Mouse (Mus musculus): ENCODE measurements around the gene Wipf2.
A peak's percentile ranks its signal among the peaks of the same experiment; 100 is the strongest.

Gene Wipf2

GRCm38 (mm10) chr11:98854116-98854515, 9.3 kb upstream of the Wipf2 start:
- DNase-seq (ENCODE audit: low spot score in 2 of 2) = no peak

DNA sequence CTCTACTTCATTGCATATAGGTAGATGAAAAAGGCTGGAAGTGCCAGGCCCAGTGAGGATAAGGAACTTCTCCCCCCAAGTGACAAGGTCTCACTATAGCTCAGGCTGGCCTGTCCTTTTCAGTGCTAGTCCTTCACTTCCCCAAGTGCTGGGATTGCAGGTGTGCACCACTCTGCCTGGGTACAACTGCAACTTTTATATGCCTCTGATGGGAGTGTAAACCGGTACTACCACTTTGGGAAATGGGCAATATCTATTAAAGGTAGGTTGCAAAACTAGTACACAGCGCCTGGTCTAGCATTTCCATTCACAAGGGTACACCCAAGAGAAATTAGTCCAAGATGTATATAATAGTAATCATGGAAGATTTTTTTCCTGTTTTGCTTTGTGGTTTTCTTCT, 8.8 kb upstream of the Wipf2 start:
- DNase-seq (ENCODE audit: low spot score in 2 of 2) = no peak

- DNase-seq (ENCODE audit: low spot score in 2 of 2) = peak in 1 of 2 experiments; percentile 81
These were observed 4.4 kb upstream of the Wipf2 start for GRCm38 (mm10) chr11:98858759-98859731.

DNA sequence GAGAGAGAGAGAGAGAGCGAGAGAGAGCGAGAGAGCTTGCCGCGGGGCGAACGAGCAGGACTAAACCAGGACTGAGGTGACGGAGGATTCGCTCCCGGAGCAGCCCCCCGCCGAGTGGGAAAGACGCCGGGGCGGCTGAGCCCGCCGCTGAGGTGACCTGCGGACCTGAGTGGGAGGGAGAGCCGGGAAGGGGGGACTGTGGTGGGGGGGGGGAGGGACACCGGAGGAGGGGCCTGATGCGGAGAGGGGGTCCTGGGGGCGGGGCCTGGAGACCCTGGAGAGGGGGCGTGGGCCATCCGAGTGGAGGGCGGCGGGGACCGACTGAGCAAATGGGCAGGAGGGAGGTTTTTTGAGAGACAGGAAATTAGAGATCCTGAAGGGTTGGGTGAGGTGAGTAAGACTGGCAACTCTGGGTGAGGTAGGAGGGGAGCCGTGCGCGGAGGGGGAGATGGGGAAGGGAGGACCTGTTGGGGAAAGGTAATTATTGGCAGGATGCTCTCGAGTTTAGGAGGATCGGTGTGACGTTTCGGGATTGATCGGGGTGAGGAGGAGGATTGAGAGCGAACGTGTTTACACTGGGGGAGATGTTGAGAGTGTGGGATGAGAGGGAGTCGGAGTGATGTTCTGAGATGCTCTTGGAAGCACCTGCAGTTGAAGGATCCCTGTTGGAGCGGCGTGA, 452 bp downstream of the Wipf2 start:
- DNase-seq (ENCODE audit: low spot score in 2 of 2) = peak in 1 of 2 experiments; percentile 62

DNA sequence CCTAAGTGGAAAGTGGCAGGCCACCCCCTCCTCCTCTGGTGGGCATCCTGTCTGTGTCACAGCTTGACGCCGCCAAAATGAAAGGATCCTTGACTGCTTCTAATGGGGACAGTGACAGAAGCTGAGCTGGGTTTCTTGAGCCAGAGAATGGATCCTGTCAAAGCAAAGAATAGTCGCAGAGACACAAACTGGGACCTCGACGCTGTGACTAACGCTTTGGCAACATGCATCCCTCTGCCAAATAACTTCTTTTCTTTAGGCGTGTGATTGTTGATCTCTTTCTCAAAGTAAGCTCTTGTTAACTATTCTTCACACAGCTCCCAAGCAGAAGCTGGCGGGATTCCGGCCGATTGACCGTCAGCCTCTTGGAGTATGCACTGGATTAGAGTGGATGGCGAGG, 3.9 kb downstream of the Wipf2 start:
- DNase-seq (ENCODE audit: low spot score in 2 of 2) = no peak

DNA sequence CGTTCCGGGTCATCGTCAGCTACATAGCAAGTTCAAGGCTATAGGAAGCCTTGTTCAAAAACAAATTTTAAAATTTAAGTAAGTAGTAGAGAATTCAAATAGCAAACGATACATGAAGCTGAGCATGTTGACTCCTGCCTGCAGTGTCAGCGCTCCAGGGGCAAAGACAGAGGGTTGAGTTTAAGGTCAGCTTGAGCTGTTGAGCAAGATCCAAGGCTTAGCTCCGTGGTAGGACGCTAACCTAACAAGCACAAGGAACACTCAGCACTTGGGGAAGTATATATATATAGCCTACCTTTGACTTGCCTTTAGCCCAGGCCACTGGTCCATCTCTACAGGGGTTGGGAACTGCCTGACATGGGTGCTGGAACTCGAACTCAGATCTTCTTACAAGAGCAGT, 6.5 kb downstream of the Wipf2 start:
- no peak for DNase-seq (ENCODE audit: low spot score in 2 of 2)

DNA sequence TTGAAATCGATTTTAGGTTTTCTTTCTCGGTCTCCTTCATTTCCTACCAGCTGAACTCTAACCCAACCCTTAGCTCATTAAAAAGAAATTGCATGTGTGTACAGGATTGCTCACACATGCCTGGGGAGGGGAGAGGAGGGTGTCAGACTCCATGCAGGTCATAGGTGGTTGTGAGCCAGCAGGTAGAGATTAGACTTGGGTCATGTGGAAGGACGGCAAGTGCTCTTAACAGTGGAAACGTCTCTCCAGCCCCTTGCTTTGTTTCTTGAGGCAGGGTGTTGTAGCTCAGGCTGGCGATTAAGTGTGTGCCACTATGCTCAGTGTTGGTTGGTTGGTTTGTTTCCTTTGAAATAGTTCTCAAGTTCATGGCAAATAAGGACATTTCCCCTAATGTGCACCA, 7.4 kb downstream of the Wipf2 start:
- DNase-seq (ENCODE audit: low spot score in 2 of 2) = no peak

GRCm38 (mm10) chr11:98871416-98871815, 8.0 kb downstream of the Wipf2 start:
- DNase-seq (ENCODE audit: low spot score in 2 of 2) = no peak

DNA sequence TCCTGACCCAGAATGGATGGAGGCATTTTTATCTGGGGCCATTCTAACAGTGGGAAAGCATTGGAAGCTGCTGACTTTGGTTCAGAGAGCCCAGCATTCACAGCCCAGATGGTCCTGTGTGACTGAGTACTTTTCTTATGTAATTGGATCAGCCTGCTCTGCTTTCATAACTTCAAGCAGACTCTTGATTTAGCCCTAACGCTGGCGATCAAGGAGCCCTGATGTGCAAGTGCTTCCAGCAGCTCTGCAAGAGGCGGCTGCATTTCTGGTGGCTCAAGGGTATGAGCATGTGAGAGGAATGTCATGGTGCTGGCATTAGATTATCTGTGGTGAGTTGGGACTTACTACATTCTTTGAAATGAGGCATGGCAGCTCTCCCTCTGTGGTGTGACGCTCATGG, 8.6 kb downstream of the Wipf2 start:
- DNase-seq (ENCODE audit: low spot score in 2 of 2) = no peak

GRCm38 (mm10) chr11:98873900-98874299, 10.5 kb downstream of the Wipf2 start:
- DNase-seq (ENCODE audit: low spot score in 2 of 2) = no peak

DNA sequence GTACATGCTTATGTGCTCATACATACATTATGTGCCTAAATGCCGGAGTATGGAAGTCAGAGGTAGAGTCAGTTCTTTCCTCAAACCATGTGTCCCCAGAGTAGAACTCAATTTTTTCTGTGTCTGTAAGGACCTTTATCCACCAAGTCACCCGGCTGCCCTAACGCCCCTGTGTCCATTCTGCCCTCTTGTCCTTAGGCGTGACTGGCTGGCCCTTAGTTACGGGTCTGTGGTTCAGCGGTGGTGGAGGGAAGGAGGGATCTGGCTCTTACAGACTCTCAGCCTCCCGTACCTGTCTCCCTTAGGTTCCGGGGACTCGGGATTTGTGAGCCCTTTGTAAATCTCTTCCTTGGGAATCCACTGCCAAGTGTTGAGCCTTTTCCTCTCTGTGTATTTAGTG, 13.6 kb downstream of the Wipf2 start:
- DNase-seq (ENCODE audit: low spot score in 2 of 2) = no peak

GRCm38 (mm10) chr11:98887703-98888102, 24.3 kb downstream of the Wipf2 start:
- DNase-seq (ENCODE audit: low spot score in 2 of 2) = no peak

- no peak for DNase-seq (ENCODE audit: low spot score in 2 of 2)
These were observed 25.6 kb downstream of the Wipf2 start for GRCm38 (mm10) chr11:98889077-98889476.

GRCm38 (mm10) chr11:98889977-98890376, 26.5 kb downstream of the Wipf2 start:
- no peak for DNase-seq (ENCODE audit: low spot score in 2 of 2)

DNA sequence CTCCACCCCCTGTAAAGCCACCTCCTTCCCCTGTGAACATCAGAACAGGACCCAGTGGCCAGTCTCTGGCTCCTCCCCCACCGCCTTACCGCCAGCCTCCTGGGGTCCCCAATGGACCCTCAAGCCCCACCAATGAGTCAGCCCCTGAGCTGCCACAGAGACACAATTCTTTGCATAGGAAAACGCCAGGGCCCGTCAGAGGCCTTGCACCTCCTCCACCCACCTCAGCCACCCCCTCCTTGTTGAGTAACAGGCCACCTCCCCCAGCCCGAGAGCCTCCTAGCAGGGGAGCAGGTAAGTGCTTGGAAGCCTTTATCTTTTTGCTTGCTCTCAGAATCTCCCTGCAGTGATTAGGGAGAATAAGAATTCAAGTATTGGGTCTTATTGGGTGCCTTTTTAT, 29.0 kb downstream of the Wipf2 start:
- DNase-seq (ENCODE audit: low spot score in 2 of 2) = no peak

DNA sequence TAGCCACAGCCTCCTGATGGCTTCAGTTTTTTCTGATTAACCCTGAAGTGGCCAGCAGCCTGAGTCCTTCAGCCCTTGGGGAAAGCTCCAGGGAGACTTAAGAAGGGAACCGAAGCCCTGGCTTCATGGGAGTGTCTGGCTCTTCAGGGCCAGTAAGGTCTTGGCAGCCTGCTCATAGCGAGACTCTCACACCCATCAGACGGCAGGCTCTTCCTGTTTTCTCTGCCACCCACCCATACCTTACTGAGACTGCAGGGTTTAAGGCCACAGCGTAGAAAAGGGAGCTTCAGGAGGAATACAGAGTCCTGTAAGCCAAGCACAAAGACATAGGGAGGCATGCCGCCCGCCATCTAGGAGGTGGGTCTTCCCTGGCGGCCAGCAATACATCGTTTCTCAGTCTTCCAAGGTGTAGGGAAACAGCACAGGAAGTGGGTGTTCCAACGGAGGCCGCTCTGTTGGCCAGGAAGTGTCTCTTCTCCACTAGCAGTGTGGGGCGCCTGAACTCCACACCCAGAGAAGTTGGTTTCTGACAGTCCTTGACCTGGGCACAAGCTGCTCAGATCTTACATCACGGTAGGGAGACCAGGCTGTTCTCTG, 37.2 kb downstream of the Wipf2 start:
- DNase-seq (ENCODE audit: low spot score in 2 of 2) = no peak

DNA sequence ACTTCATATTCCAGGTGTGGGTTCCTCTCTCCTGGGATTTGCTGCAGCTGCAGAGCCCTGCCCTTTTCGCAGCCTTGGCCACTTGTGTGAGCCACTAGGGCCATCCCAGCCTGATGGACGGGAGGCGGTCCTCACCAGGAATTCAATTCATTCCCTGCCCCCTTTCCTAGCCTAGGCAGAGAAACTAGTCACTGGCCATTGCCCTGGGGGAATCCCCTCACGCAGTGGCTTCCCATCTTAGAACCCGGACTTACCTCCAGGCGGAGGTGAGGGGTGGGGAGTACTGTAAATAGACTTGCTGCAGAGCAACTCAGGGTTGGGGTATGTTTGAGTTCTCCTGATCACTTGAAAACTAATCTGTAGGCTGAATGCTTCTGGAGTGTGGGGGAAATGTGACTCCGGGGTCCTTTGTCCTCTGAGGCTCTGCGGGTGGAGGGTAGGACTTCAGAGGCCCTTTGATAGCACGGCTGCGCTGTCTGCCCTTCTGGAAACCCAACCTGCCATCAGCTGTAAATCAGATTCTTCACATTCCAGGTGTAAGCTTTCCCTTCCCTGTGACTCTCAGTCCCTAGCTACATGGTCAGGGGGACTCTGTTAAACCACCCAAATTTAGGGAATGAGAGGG, 39.3 kb downstream of the Wipf2 start:
- DNase-seq (ENCODE audit: low spot score in 2 of 2) = no peak

DNA sequence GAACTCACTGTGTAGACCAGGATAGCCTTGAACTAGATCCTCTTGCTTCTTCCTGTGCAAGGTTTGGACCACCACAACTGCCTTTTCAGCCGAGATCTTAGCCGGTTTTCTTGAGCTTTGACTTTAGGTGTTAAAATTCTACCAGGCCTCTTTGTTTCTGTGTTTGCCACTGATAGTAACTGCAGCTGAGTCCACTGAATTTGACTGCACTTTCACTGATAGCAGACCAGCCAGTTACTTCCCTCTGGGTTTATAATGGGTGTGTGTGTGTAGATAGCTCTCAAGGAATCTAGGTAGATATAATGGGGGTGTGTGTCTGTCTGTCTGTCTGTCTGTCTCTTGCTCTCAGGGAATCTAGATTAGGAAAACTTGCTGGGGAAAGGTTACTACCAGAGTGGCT, 41.1 kb downstream of the Wipf2 start:
- no peak for DNase-seq (ENCODE audit: low spot score in 2 of 2)

DNA sequence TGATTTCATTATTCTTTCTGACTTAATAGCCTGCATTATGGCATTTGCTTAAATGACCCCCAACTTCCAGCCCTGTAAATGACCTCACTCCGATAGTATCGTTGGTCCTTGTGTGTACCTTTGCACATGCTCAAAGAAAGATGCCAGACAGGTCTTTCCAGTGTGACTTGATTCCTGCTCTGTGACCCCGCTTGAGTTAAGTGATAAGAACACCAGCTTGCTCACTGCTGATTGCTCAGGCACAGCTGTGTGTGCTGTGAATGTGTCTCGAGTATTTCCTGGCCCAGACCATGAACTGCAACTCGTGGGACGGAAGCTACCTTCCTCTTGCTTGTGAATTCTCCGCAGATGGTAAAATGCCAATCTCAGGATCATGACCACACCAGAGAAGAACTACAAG, 41.6 kb downstream of the Wipf2 start:
- DNase-seq (ENCODE audit: low spot score in 2 of 2) = no peak

GRCm38 (mm10) chr11:98905583-98905982, 42.1 kb downstream of the Wipf2 start:
- no peak for DNase-seq (ENCODE audit: low spot score in 2 of 2)

DNA sequence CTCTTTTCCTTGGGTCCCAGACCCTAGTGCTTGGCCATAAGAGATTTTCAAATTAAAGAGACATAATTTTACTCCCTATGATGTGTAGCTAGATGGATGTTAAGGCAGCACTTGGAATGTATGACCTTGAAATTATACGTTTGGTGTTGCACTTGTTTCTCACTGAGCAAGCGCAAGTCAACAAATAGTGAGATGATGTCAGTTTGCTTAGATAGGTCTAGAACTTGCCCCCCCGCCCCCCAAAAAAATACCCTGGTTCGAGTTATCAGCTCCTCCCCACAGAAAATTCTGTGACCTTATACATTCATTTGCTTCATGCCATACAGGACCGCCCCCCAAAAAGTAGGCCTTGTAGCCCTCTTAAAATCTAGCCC, 43.6 kb downstream of the Wipf2 start:
- no peak for DNase-seq (ENCODE audit: low spot score in 2 of 2)

All from frontal cortex, postnatal 10 days (tissue).